Mouse (Mus musculus) cerebellum, postnatal 25 days (tissue): ENCODE results near the gene Rexo4.
A peak's percentile ranks its signal among the peaks of the same experiment; 100 is the strongest.

Experiments used
- DNase-seq, 2 experiments: peaks; one replicate each; pipeline ENCODE4 v3.0.0; 2021; ENCODE audit warnings: mixed read lengths in 2 of 2

Rexo4 gene

GRCm38 (mm10) chr2:26963923-26964723, at the start of gene Rexo4:
TSS of gene Rexo4 (minus strand) at chr2:26964386.
- peak; percentile 95 for DNase-seq

GRCm38 (mm10) chr2:27009714-27010244, 45.6 kb upstream of the Rexo4 start, which contains the start of gene Cacfd1:
TSS of gene Cacfd1 (plus strand) at chr2:27009926.
- peak; percentile 91 to 94 for DNase-seq

GRCm38 (mm10) chr2:27007701-27008100, 43.5 kb upstream of the Rexo4 start:
- DNase-seq, result no peak

- DNase-seq, result no peak
These were observed 42.1 kb upstream of the Rexo4 start for GRCm38 (mm10) chr2:27006255-27006654.

- no peak for DNase-seq
These were observed 33.8 kb upstream of the Rexo4 start for GRCm38 (mm10) chr2:26997993-26998392.

GRCm38 (mm10) chr2:26997498-26997897, 33.3 kb upstream of the Rexo4 start:
- no peak for DNase-seq

GRCm38 (mm10) chr2:26993936-26994335, 29.8 kb upstream of the Rexo4 start:
- no peak for DNase-seq

GRCm38 (mm10) chr2:26984640-26985039, 20.5 kb upstream of the Rexo4 start:
- DNase-seq, result no peak

GRCm38 (mm10) chr2:26984179-26984578, 20.0 kb upstream of the Rexo4 start:
- DNase-seq, result no peak

GRCm38 (mm10) chr2:26980361-26980760, 16.2 kb upstream of the Rexo4 start:
- no peak for DNase-seq

GRCm38 (mm10) chr2:26973960-26974359, 9.8 kb upstream of the Rexo4 start:
- no peak for DNase-seq

GRCm38 (mm10) chr2:26973116-26973515, 8.9 kb upstream of the Rexo4 start, which contains the start of gene Adamts13:
TSS of gene Adamts13 (plus strand) at chr2:26973416.
- no peak for DNase-seq

- DNase-seq, result no peak
These were observed 3.1 kb upstream of the Rexo4 start for GRCm38 (mm10) chr2:26967262-26967661.

GRCm38 (mm10) chr2:26964724-26965370, 661 bp upstream of the Rexo4 start:
- DNase-seq, result peak in 1 of 2 experiments; percentile 23

- DNase-seq, result peak in 1 of 2 experiments; percentile 36
These were observed 3.4 kb downstream of the Rexo4 start for GRCm38 (mm10) chr2:26960756-26961155.

GRCm38 (mm10) chr2:26957488-26957859, 6.7 kb downstream of the Rexo4 start:
- DNase-seq, result no peak

- DNase-seq, result no peak
These were observed 7.2 kb downstream of the Rexo4 start for GRCm38 (mm10) chr2:26956811-26957487.

- DNase-seq, result no peak
These were observed 9.3 kb downstream of the Rexo4 start for GRCm38 (mm10) chr2:26954735-26955395.

- DNase-seq, result peak; percentile 16 to 38
These were observed 11.3 kb downstream of the Rexo4 start for GRCm38 (mm10) chr2:26952866-26953265.

GRCm38 (mm10) chr2:26952193-26952592, 12.0 kb downstream of the Rexo4 start:
- DNase-seq, result no peak

- DNase-seq, result peak; percentile 35 to 53
These were observed 12.8 kb downstream of the Rexo4 start for GRCm38 (mm10) chr2:26951346-26951905.

GRCm38 (mm10) chr2:26950411-26950810, 13.8 kb downstream of the Rexo4 start:
- DNase-seq, result peak in 1 of 2 experiments; percentile 49
